Mouse (Mus musculus): ENCODE results near the gene Gck. TPM values are rescaled to one million over a fixed set of nuclear protein-coding genes. Genes with fewer than 3 reads are reported as not detected.
"Not testable (repeated sequence)": the region's sequence is repeated elsewhere in the genome, so short reads cannot be mapped to it uniquely, and the experiment has no call there.

Gene Gck
- polyA plus RNA-seq, 1 experiment from 2014 or later = 10.5 TPM

DNA sequence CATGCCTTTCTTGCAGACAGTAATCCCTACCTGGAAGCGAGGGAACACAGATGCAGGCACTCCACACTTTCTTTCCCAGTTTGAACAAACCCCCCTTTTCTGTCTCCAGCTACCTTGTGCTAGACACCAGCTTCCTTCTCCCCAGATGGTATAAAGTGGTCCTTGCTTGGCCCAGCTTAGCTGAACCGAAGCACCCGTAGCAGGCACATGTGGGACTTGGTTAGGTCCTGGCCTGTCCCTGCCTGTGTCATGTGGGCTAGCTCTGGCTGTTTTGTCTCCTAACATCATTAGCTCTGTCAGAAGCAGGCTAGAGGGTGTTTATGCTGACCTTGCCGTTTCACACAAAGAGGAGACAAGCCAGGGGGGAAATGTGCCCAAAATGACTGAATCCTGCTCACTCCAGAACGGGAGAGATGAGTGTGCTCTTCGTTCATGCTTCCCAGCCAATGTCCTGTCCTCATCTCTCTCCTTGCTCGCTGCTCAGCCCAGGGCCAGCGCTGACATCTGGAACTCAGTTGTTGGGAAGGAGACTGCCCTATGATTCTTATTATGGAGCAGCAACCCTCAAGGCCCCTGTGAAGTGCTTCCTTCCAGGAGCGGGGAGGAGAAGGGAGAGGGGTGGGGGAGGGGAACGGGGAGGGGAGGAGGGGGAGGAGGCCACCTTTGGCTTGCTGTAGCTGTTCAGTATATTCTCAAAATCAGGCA, 1.2 kb downstream of the Gck start:
- Histone ChIP-seq H3K4me1 (ENCODE audit: control insufficient read depth, insufficient read depth, low read length) (peaks cover 5% of the 10 kb centered on the region; the same call in 1 of the 2 replicates), H3K9ac (ENCODE audit: low read depth, low read length) (peak overlapping the region; percentile 11; the same call in 1 of the 2 replicates), H3K4me2 (ENCODE audit: low read length) (no peak overlapping the region), H3K27me3 (ENCODE audit: control insufficient read depth, insufficient read depth, low read depth, low read length) (no peaks in the 10 kb centered on the region), H3K4me3 (ENCODE audit: low read depth, low read length) (no peak overlapping the region), H3K36me3 (ENCODE audit: control insufficient read depth, insufficient read depth, low read length) (no peaks in the 10 kb centered on the region), H3K27ac (ENCODE audit: low read length) (no peak overlapping the region), H3K9me3 (replicated peaks; ENCODE audit: control insufficient read depth, low read length, poor library complexity, severe bottlenecking) (no peaks in the 10 kb centered on the region)
- ATAC-seq = no peak
- WGBS = 75% methylated on average over 9 of the region's 10 CpGs

DNA sequence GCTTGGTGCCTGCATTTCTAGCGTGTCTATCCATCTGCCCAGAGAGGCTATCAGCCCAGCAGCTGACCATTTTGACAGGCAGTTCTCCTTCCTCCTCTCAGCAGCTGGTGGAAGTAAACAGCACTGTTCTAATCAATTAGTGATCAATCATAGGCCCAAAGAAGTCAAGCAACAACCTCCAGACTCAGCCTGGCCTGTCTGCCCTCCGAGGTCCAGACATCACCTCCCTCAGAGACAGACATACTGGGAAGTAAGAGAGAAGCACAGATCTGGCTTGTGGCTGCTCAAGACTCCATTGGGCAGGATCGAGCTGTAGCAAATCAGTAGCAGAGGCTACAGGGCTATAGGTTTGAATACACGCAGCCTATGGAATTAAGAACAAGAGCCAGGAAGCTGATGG, 2.1 kb downstream of the Gck start:
- no peaks in the 10 kb centered on the region for H3K27me3 ChIP-seq (ENCODE audit: control insufficient read depth, insufficient read depth, low read depth, low read length)
- H3K4me2 ChIP-seq (ENCODE audit: low read length) = 0 out of 2 replicates have a peak overlapping the region, but pooled peaks have one; percentile 12
- H3K9ac ChIP-seq (ENCODE audit: low read depth, low read length) = no peak overlapping the region
- H3K4me1 ChIP-seq (ENCODE audit: control insufficient read depth, insufficient read depth, low read length) = peaks cover 5% of the 10 kb centered on the region; the same call in 1 of the 2 replicates
- H3K36me3 ChIP-seq (ENCODE audit: control insufficient read depth, insufficient read depth, low read length) = no peaks in the 10 kb centered on the region
- no peak overlapping the region for H3K27ac ChIP-seq (ENCODE audit: low read length)
- WGBS = 60% methylated on average over 4 of the region's 4 CpGs
- no peaks in the 10 kb centered on the region for H3K9me3 ChIP-seq (replicated peaks; ENCODE audit: control insufficient read depth, low read length, poor library complexity, severe bottlenecking)
- H3K4me3 ChIP-seq (ENCODE audit: low read depth, low read length) = no peak overlapping the region
- no peak for ATAC-seq

DNA sequence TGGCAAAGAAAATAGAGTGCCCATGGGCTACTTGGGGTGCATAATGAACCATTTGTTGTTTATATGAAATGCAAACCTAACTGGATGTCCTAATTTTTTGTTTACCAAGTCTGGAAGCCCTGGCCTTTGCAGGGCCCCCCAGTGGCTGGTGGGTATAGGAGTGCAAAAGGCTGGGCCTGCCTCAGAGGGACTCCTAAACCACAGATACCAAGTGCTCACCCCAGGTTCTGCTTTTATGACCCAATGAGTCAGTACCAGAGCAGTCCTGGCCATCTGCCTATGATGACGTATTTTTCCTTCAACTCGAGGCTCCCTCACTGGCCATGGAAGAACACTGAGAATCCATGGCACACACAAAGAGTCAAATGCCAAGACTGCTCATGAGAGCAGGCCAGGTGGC, 4.8 kb downstream of the Gck start:
- no peak for ATAC-seq
- Histone ChIP-seq H3K27ac (ENCODE audit: low read length) (no peak overlapping the region), H3K4me3 (ENCODE audit: low read depth, low read length) (no peak overlapping the region), H3K9ac (ENCODE audit: low read depth, low read length) (no peak overlapping the region), H3K4me1 (ENCODE audit: control insufficient read depth, insufficient read depth, low read length) (peaks cover 4% of the 10 kb centered on the region; the same call in 1 of the 2 replicates), H3K4me2 (ENCODE audit: low read length) (no peak overlapping the region), H3K36me3 (ENCODE audit: control insufficient read depth, insufficient read depth, low read length) (no peaks in the 10 kb centered on the region), H3K27me3 (ENCODE audit: control insufficient read depth, insufficient read depth, low read depth, low read length) (no peaks in the 10 kb centered on the region), H3K9me3 (replicated peaks; ENCODE audit: control insufficient read depth, low read length, poor library complexity, severe bottlenecking) (no peaks in the 10 kb centered on the region)
- 78% methylated on average over 2 of the region's 2 CpGs for WGBS

DNA sequence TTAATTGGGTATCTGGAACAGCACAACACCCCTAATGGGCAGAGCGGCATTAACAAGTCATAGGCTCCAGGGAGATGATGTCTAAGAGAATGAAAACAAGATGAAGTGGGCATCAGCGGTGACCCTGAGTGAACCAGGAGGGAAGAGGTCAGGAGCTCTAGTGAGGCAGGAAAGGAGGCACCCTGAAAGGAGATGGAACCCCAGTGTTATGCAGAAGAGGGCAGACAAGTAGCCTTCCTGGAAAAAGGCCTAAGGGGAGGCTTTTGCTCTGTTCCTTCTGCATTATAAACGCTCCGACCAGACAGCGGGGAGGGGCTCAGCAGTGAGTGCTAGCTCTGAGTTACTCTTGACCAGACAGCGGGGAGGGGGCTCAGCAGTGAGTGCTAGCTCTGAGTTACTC, 6.9 kb downstream of the Gck start:
- H3K9ac ChIP-seq (ENCODE audit: low read depth, low read length) = no peak overlapping the region
- no peak for ATAC-seq
- H3K36me3 ChIP-seq (ENCODE audit: control insufficient read depth, insufficient read depth, low read length) = no peaks in the 10 kb centered on the region
- no peak overlapping the region for H3K27ac ChIP-seq (ENCODE audit: low read length)
- WGBS = 60% methylated on average over 6 of the region's 6 CpGs
- H3K27me3 ChIP-seq (ENCODE audit: control insufficient read depth, insufficient read depth, low read depth, low read length) = no peaks in the 10 kb centered on the region
- H3K4me1 ChIP-seq (ENCODE audit: control insufficient read depth, insufficient read depth, low read length) = no peaks in the 10 kb centered on the region
- no peak overlapping the region for H3K4me2 ChIP-seq (ENCODE audit: low read length)
- H3K4me3 ChIP-seq (ENCODE audit: low read depth, low read length) = no peak overlapping the region
- H3K9me3 ChIP-seq (replicated peaks; ENCODE audit: control insufficient read depth, low read length, poor library complexity, severe bottlenecking) = no peaks in the 10 kb centered on the region

DNA sequence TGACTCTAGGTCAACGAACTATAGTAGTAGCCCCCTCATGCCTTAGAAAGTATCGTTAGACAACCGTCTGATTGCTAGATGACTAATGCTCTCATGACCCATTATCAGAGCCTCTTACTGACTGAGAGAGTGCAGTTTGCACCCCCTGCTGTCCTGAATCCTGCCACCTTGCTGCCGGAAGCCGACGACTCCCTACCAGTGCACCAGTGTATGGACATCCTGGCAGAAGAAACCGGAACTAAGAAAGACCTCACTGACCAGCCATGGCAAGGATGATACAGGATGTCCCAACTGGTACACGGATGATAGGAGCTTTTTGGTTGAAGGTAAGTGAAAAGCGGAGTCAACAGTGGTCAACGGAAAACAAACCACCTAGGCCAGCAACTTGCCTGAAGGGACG, 15.3 kb downstream of the Gck start:
- ATAC-seq; H3K36me3 ChIP-seq (ENCODE audit: control insufficient read depth, insufficient read depth, low read length); H3K9me3 ChIP-seq (replicated peaks; ENCODE audit: control insufficient read depth, low read length, poor library complexity, severe bottlenecking); H3K4me1 ChIP-seq (ENCODE audit: control insufficient read depth, insufficient read depth, low read length); H3K27ac ChIP-seq (ENCODE audit: low read length); H3K27me3 ChIP-seq (ENCODE audit: control insufficient read depth, insufficient read depth, low read depth, low read length); H3K9ac ChIP-seq (ENCODE audit: low read depth, low read length); H3K4me3 ChIP-seq (ENCODE audit: low read depth, low read length); H3K4me2 ChIP-seq (ENCODE audit: low read length): not testable (repeated sequence)
- 96% methylated on average over 11 of the region's 11 CpGs for WGBS

DNA sequence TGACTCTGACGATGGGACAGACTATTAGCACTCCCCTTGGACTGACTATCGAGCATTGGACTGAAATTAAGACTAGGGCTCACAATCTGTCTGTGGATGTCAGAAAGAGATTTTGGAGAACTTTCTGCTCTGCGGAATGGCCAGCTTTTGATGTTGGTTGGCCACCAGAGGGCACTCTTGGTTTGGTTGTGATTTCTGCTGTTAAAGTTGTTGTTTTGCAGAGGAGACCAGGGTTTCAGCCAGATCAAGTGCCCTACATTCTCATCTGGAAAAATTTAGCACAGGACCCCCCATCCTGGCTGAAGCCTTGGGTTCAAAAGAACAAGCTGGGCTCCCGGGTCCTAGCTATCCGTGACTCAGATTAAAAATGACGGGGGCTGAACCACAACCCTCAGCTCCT, 17.9 kb downstream of the Gck start:
- not testable (repeated sequence) for H3K4me3 ChIP-seq (ENCODE audit: low read depth, low read length); H3K4me1 ChIP-seq (ENCODE audit: control insufficient read depth, insufficient read depth, low read length); H3K9me3 ChIP-seq (replicated peaks; ENCODE audit: control insufficient read depth, low read length, poor library complexity, severe bottlenecking); H3K27ac ChIP-seq (ENCODE audit: low read length); H3K36me3 ChIP-seq (ENCODE audit: control insufficient read depth, insufficient read depth, low read length); ATAC-seq; H3K27me3 ChIP-seq (ENCODE audit: control insufficient read depth, insufficient read depth, low read depth, low read length); H3K9ac ChIP-seq (ENCODE audit: low read depth, low read length); H3K4me2 ChIP-seq (ENCODE audit: low read length)
- 88% methylated on average over 6 of the region's 6 CpGs for WGBS

DNA sequence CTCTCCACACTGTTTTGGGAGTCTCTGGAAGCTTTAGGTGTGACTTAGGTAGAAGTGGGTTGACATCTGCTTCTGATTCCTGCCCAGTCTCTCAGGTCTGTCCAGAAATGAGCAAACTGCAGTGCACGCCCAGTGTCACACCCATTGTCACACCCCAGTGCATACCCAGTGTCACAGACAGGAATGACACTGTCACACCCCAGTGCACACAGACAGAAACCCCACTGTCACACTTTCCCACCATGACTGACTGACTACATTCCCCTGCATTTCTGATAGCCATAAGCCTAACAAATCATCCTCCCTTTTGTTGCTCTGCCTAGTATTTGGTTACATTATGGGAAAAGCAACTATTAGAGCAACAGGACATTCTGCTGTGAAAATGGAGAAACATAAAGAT, 19.3 kb downstream of the Gck start:
- no peak for ATAC-seq
- H3K9me3 ChIP-seq (replicated peaks; ENCODE audit: control insufficient read depth, low read length, poor library complexity, severe bottlenecking) = no peaks in the 10 kb centered on the region
- H3K9ac ChIP-seq (ENCODE audit: low read depth, low read length) = no peak overlapping the region
- no peak overlapping the region for H3K27ac ChIP-seq (ENCODE audit: low read length)
- H3K4me2 ChIP-seq (ENCODE audit: low read length) = no peak overlapping the region
- no peak overlapping the region for H3K4me3 ChIP-seq (ENCODE audit: low read depth, low read length)
- no peaks in the 10 kb centered on the region for H3K36me3 ChIP-seq (ENCODE audit: control insufficient read depth, insufficient read depth, low read length)
- no peaks in the 10 kb centered on the region for H3K4me1 ChIP-seq (ENCODE audit: control insufficient read depth, insufficient read depth, low read length)
- no peaks in the 10 kb centered on the region for H3K27me3 ChIP-seq (ENCODE audit: control insufficient read depth, insufficient read depth, low read depth, low read length)
- WGBS = 60% methylated on average over 1 of the region's 1 CpGs

DNA sequence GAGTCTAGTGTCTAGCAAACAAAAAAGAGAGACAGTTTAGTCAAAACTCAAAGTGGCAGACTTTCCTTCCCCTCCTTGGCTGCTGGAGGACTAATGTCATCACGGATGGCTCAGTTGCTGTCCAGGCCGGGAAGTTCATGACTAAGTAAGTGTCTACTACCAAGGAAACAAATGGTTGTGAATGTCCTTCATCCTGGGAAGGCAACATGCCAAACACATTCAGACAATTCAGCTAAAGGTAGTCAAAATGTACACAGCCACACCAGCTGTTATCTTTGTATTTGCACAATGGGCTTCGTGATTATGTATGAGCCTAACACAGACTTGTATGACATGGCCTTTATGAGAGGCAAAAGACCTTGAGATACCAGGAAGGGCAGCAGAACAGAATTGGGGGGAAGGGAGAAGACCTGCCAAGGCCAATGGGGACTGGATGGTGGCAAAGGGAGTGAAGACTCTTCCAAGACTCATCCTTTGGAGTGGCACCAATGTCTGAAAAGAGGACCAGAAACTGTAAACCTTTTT, 23.1 kb downstream of the Gck start:
- H3K9ac ChIP-seq (ENCODE audit: low read depth, low read length) = no peak overlapping the region
- no peak for ATAC-seq
- 83% methylated on average over 3 of the region's 3 CpGs for WGBS

DNA sequence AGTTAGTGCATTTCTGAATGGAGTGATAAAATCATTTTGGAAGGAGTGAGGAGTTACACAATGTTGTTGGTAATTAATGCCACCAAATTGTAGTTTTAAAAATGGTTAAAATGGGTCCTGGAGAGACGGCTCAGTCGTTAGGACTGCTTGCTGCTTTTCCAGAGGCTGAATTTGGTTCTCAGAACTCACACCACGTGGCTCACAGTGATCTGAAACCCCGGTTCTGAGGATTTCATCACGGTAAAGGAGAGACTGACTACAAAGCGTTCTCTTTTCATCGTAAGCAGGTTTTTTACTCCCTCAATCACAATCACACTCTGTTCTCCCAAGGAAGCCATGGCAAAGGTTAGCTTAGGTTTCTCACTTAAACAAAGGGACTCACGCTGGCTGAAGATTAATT, 25.2 kb downstream of the Gck start:
- no peak for ATAC-seq
- H3K27ac ChIP-seq (ENCODE audit: low read length) = no peak overlapping the region
- no peaks in the 10 kb centered on the region for H3K36me3 ChIP-seq (ENCODE audit: control insufficient read depth, insufficient read depth, low read length)
- no peaks in the 10 kb centered on the region for H3K9me3 ChIP-seq (replicated peaks; ENCODE audit: control insufficient read depth, low read length, poor library complexity, severe bottlenecking)
- no peak overlapping the region for H3K9ac ChIP-seq (ENCODE audit: low read depth, low read length)
- no peaks in the 10 kb centered on the region for H3K4me1 ChIP-seq (ENCODE audit: control insufficient read depth, insufficient read depth, low read length)
- H3K4me2 ChIP-seq (ENCODE audit: low read length) = no peak overlapping the region
- H3K4me3 ChIP-seq (ENCODE audit: low read depth, low read length) = no peak overlapping the region
- WGBS = 56% methylated on average over 8 of the region's 8 CpGs
- no peaks in the 10 kb centered on the region for H3K27me3 ChIP-seq (ENCODE audit: control insufficient read depth, insufficient read depth, low read depth, low read length)

More for the DNA sequence above, 23.1 kb downstream of the Gck start:
- Histone ChIP-seq H3K27me3 (ENCODE audit: control insufficient read depth, insufficient read depth, low read depth, low read length) (no peaks in the 10 kb centered on the region), H3K27ac (ENCODE audit: low read length) (no peak overlapping the region), H3K4me3 (ENCODE audit: low read depth, low read length) (no peak overlapping the region), H3K9me3 (replicated peaks; ENCODE audit: control insufficient read depth, low read length, poor library complexity, severe bottlenecking) (no peaks in the 10 kb centered on the region), H3K4me2 (ENCODE audit: low read length) (no peak overlapping the region), H3K36me3 (ENCODE audit: control insufficient read depth, insufficient read depth, low read length) (no peaks in the 10 kb centered on the region), H3K4me1 (ENCODE audit: control insufficient read depth, insufficient read depth, low read length) (no peaks in the 10 kb centered on the region)
